Mouse (Mus musculus) stomach, postnatal 0 days (tissue): ENCODE measurements around the gene Celf2. TPM values are rescaled to one million over a fixed set of nuclear protein-coding genes. Genes with fewer than 3 reads are reported as not detected.

Experiments
- ATAC-seq: fragments of 200-750 bp; cut with Nextera tagmentation; 2 replicates; pipeline ENCODE4 v1.8.0; 2017; ENCODE audit not compliant: low FRiP score, low TSS enrichment
- DNase-seq: peaks from one replicate; pipeline ENCODE4 v3.0.0-alpha.2; 2016; ENCODE audit warnings: low spot score
- H3K27ac ChIP-seq: fragments of 300-500 bp; sonication (generic); replicated peaks from 2 replicates; pipeline ENCODE4 v1.5.1; 2014; ENCODE audit warnings: mild to moderate bottlenecking, control low read depth
- H3K27me3 ChIP-seq: fragments of 300-500 bp; sonication (generic); 2 replicates; pipeline ENCODE4 v1.6.1; 2014; ENCODE audit warnings: low read length; ENCODE audit not compliant: control insufficient read depth, insufficient read depth
- H3K36me3 ChIP-seq: fragments of 300-500 bp; sonication (generic); 2 replicates; pipeline ENCODE4 v1.6.1; 2014; ENCODE audit warnings: low read length, mixed read lengths; ENCODE audit not compliant: control insufficient read depth, insufficient read depth
- H3K4me1 ChIP-seq: fragments of 300-500 bp; sonication (generic); replicated peaks from 2 replicates; pipeline ENCODE4 v1.6.1; 2014; ENCODE audit warnings: antibody characterized with exemption; ENCODE audit not compliant: control insufficient read depth, insufficient read depth
- H3K4me2 ChIP-seq: fragments of 300-500 bp; sonication (generic); replicated peaks from 2 replicates; pipeline ENCODE4 v1.6.1; 2014; ENCODE audit warnings: low read depth, mild to moderate bottlenecking, control low read depth, moderate library complexity
- H3K4me3 ChIP-seq: fragments of 300-500 bp; sonication (generic); 2 replicates; pipeline ENCODE4 v1.5.1; 2014; ENCODE audit warnings: low read depth, low read length, control low read depth
- H3K9ac ChIP-seq: fragments of 300-500 bp; sonication (generic); 2 replicates; pipeline ENCODE4 v1.6.1; 2014; ENCODE audit warnings: mild to moderate bottlenecking, low read length, control low read depth, mixed read lengths
- H3K9me3 ChIP-seq: fragments of 300-500 bp; sonication (generic); 2 replicates; pipeline ENCODE4 v1.6.1; 2016; ENCODE audit warnings: low read length; ENCODE audit not compliant: control insufficient read depth
- CTCF ChIP-seq: IDR thresholded peaks from 2 replicates; pipeline ENCODE4 v1.5.1; 2016; ENCODE audit warnings: antibody characterized with exemption, low read depth, mild to moderate bottlenecking, moderate library complexity
- EP300 ChIP-seq: optimal IDR thresholded peaks from 2 replicates; pipeline ENCODE3; 2016; ENCODE audit warnings: antibody characterized with exemption
- WGBS: fragments of 180-500 bp; shearing (Covaris S2); extraction: QIAGEN DNeasy Blood & Tissue Kit; methylation state at CpG from one replicate; pipeline ENCODE4 v1.1.7; 2014; 5-methylcytosine and 5-hydroxymethylcytosine counted together
- polyA plus RNA-seq: library from polyadenylated mRNA; unstranded; fragments of >200 nt; fragmentation: Nextera tagmentation; extraction: Ambion mirVana; gene quantifications from 2 replicates; pipeline ENCODE4 v1.2.1, GENCODE M21; 2015

Celf2 gene
- polyA plus RNA-seq, 1 experiment from 2014 or later: 23.4 TPM

GRCm38 (mm10) chr2:6673418-6673817, 835.9 kb downstream of the Celf2 start:
- DNase-seq (no peak), ATAC-seq (no peak)
- Histone ChIP-seq H3K36me3 (no peaks in the 10 kb centered on the region), H3K9me3 (no peaks in the 10 kb centered on the region), H3K9ac (no peak overlapping the region), H3K27ac (no peak overlapping the region), H3K4me3 (no peak overlapping the region), H3K27me3 (no peaks in the 10 kb centered on the region), H3K4me2 (no peak overlapping the region), H3K4me1 (no peaks in the 10 kb centered on the region)
- no peak for TF ChIP-seq CTCF
- TF ChIP-seq EP300: no peak
- WGBS: 90% methylated on average over 3 of the region's 3 CpGs

- no peaks in the 10 kb centered on the region for H3K4me1 ChIP-seq
- DNase-seq: no peak
- WGBS: 65% methylated on average over 4 of the region's 4 CpGs
- H3K9me3 ChIP-seq: no peaks in the 10 kb centered on the region
- H3K4me2 ChIP-seq: no peak overlapping the region
- no peaks in the 10 kb centered on the region for H3K27me3 ChIP-seq
- H3K9ac ChIP-seq: no peak overlapping the region
- no peak for ATAC-seq
- no peak overlapping the region for H3K27ac ChIP-seq
- TF ChIP-seq CTCF (no peak), EP300 (no peak)
- H3K36me3 ChIP-seq: no peaks in the 10 kb centered on the region
- H3K4me3 ChIP-seq: no peak overlapping the region
These were observed 841.8 kb downstream of the Celf2 start for GRCm38 (mm10) chr2:6667611-6668010.

DNA sequence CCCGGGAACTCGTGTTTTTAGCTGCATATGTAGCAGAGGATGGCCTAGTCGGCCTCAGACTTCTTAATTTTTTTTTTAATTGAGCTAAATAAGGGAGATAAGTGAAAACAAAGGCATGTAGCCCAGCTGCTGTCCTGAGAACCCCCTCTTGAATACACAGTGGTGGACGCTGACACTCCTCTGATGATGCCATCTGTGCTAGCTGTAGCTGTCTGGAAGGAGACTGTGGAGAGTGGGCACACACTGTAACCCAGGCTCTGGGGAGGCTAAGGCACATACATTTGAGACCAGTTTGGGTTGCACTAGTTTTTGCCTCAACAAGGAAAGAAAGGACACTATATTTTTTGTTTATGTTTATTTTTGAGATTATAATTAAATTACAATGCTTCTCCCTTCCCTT, 849.5 kb downstream of the Celf2 start:
- ATAC-seq (no peak), DNase-seq (no peak)
- Histone ChIP-seq H3K9ac (no peak overlapping the region), H3K4me3 (no peak overlapping the region), H3K27me3 (no peaks in the 10 kb centered on the region), H3K9me3 (no peaks in the 10 kb centered on the region), H3K4me1 (no peaks in the 10 kb centered on the region), H3K27ac (no peak overlapping the region), H3K4me2 (no peak overlapping the region), H3K36me3 (no peaks in the 10 kb centered on the region)
- TF ChIP-seq EP300 (no peak), CTCF (no peak)
- 81% methylated on average over 4 of the region's 4 CpGs for WGBS

DNA sequence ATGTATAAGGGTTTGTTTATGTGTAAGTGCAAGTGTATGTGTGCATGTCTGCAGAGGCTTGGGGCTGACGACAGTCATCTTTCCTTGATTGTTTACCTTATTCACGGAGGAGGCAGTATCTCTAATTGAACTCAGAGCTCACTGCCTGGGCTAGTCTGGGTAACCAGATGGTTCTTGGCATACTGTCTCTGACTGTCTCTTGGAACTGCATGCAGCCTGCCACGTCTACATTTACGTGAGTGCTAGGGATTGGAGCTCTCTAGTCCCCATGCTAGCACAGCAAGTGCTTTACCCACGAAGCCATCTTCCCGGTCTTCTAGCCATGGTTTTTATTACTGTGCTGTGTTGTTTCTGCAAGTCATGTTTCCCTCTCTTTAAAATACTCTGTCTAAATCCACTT, 855.6 kb downstream of the Celf2 start:
- 52% methylated on average over 6 of the region's 6 CpGs for WGBS

DNA sequence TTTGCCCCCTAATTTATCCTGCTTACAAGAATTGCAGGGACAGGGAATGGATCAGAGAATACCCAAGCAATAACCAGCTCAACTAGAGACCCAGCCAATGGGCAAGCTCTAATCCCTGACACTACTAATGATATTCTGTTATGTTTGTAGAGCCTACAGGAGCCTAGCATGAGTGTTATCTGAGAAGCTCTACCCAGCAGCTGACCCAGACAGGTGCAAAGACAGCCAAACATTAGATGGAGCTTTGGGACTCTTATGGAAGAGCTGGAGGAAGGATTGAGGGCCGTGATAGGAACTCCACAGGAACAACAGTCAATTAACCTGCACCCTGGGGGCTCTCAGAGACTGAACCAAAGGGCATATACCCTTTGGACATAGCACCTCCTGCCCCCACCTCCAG, 857.7 kb downstream of the Celf2 start:
- H3K9ac ChIP-seq: no peak overlapping the region
- TF ChIP-seq CTCF: no peak
- TF ChIP-seq EP300: no peak
- H3K4me3 ChIP-seq: no peak overlapping the region
- no peaks in the 10 kb centered on the region for H3K9me3 ChIP-seq
- H3K4me1 ChIP-seq: no peaks in the 10 kb centered on the region
- no peak for DNase-seq
- no peak overlapping the region for H3K4me2 ChIP-seq
- H3K27ac ChIP-seq: no peak overlapping the region
- ATAC-seq: no peak
- WGBS: 77% methylated on average over 1 of the region's 1 CpGs
- no peaks in the 10 kb centered on the region for H3K27me3 ChIP-seq
- H3K36me3 ChIP-seq: no peaks in the 10 kb centered on the region

More for the DNA sequence above, 855.6 kb downstream of the Celf2 start:
- H3K9me3 ChIP-seq: no peaks in the 10 kb centered on the region
- H3K9ac ChIP-seq: no peak overlapping the region
- no peak overlapping the region for H3K27ac ChIP-seq
- ATAC-seq (no peak), DNase-seq (no peak)
- no peaks in the 10 kb centered on the region for H3K27me3 ChIP-seq
- no peaks in the 10 kb centered on the region for H3K4me1 ChIP-seq
- TF ChIP-seq CTCF: no peak
- TF ChIP-seq EP300: no peak
- no peak overlapping the region for H3K4me3 ChIP-seq
- no peak overlapping the region for H3K4me2 ChIP-seq
- no peaks in the 10 kb centered on the region for H3K36me3 ChIP-seq

DNA sequence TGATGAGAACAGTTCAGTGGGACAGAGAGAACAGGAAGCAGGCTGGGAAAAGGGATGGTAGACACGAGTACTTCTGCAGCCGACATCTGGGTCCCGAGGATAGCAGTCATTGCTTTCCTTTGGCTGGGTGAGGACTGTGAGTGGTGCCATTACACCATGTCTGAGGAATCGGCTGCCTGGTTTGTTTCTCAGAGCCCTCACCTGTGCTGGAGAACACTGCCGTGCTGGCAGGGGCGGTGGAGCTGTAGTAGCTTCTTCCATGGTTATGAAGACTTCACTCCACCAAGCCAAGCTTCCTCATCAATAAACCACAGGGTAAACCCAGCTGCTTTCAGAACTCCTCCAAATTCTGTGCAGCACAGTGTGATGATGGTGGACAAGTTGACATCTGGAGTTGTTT, 860.5 kb downstream of the Celf2 start:
- 84% methylated on average over 6 of the region's 6 CpGs for WGBS
- TF ChIP-seq CTCF (no peak), EP300 (no peak)
- Histone ChIP-seq H3K9ac (no peak overlapping the region), H3K4me2 (no peak overlapping the region), H3K36me3 (no peaks in the 10 kb centered on the region), H3K4me1 (no peaks in the 10 kb centered on the region), H3K9me3 (no peaks in the 10 kb centered on the region), H3K4me3 (no peak overlapping the region), H3K27me3 (no peaks in the 10 kb centered on the region), H3K27ac (no peak overlapping the region)
- ATAC-seq: no peak
- no peak for DNase-seq
